Mouse (Mus musculus): ENCODE data around the gene Itgax. TPM values are rescaled to one million over a fixed set of nuclear protein-coding genes. Genes with fewer than 3 reads are reported as not detected.

Itgax gene
- polyA plus RNA-seq, 1 experiment from 2014 or later: not detected

GRCm38 (mm10) chr7:128169996-128170395 lies 40.6 kb downstream of the Itgax start:
- H3K27ac ChIP-seq (replicated peaks): no peak overlapping the region
- no peak overlapping the region for H3K9ac ChIP-seq
- no peaks in the 10 kb centered on the region for H3K9me3 ChIP-seq
- H3K4me3 ChIP-seq: no peak overlapping the region
- H3K4me2 ChIP-seq: no peak overlapping the region
- H3K27me3 ChIP-seq: no peaks in the 10 kb centered on the region
- 73% methylated on average over 3 of the region's 3 CpGs for WGBS
- ATAC-seq (ENCODE audit: low FRiP score, low read depth): no peak
- no peaks in the 10 kb centered on the region for H3K4me1 ChIP-seq (replicated peaks)
- no peaks in the 10 kb centered on the region for H3K36me3 ChIP-seq

GRCm38 (mm10) chr7:128178385-128178784 lies 49.0 kb downstream of the Itgax start:
- H3K4me3 ChIP-seq: no peak overlapping the region
- 69% methylated on average over 2 of the region's 2 CpGs for WGBS
- H3K4me1 ChIP-seq (replicated peaks): no peaks in the 10 kb centered on the region
- H3K4me2 ChIP-seq: no peak overlapping the region
- no peaks in the 10 kb centered on the region for H3K9me3 ChIP-seq
- ATAC-seq (ENCODE audit: low FRiP score, low read depth): no peak
- H3K27ac ChIP-seq (replicated peaks): no peak overlapping the region
- H3K27me3 ChIP-seq: no peaks in the 10 kb centered on the region
- no peak overlapping the region for H3K9ac ChIP-seq
- H3K36me3 ChIP-seq: no peaks in the 10 kb centered on the region

GRCm38 (mm10) chr7:128180126-128180525 lies 50.8 kb downstream of the Itgax start:
- Histone ChIP-seq H3K4me3 (no peak overlapping the region), H3K27me3 (no peaks in the 10 kb centered on the region), H3K36me3 (no peaks in the 10 kb centered on the region), H3K9ac (no peak overlapping the region), H3K4me2 (no peak overlapping the region), H3K4me1 (replicated peaks) (no peaks in the 10 kb centered on the region), H3K27ac (replicated peaks) (no peak overlapping the region), H3K9me3 (no peaks in the 10 kb centered on the region)
- WGBS: 81% methylated on average over 7 of the region's 7 CpGs
- no peak for ATAC-seq (ENCODE audit: low FRiP score, low read depth)

DNA sequence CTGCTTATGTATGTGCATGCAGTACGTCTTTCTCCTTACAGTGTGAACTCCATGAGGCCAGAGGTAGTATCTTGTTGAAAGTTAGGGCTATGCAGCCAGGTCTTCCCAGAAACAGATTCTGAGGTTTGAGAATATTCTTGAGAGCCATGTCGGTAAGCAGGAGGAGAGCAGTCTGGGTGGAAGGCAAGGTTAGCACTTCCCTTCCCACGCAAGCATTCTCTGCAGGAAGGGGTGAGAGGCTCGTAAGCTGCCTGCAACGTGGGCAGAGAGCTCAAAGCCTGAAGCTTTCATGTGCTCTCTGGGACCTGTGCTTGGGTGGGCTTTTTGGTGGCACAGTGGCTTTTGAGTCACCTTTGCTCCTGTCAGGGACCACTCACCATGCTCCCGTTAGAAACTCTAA lies 51.2 kb downstream of the Itgax start:
- no peak overlapping the region for H3K4me3 ChIP-seq
- ATAC-seq (ENCODE audit: low FRiP score, low read depth): no peak
- H3K27ac ChIP-seq (replicated peaks): no peak overlapping the region
- no peak overlapping the region for H3K9ac ChIP-seq
- no peaks in the 10 kb centered on the region for H3K27me3 ChIP-seq
- H3K4me2 ChIP-seq: no peak overlapping the region
- no peaks in the 10 kb centered on the region for H3K4me1 ChIP-seq (replicated peaks)
- H3K36me3 ChIP-seq: no peaks in the 10 kb centered on the region
- H3K9me3 ChIP-seq: no peaks in the 10 kb centered on the region
- 77% methylated on average over 6 of the region's 6 CpGs for WGBS

DNA sequence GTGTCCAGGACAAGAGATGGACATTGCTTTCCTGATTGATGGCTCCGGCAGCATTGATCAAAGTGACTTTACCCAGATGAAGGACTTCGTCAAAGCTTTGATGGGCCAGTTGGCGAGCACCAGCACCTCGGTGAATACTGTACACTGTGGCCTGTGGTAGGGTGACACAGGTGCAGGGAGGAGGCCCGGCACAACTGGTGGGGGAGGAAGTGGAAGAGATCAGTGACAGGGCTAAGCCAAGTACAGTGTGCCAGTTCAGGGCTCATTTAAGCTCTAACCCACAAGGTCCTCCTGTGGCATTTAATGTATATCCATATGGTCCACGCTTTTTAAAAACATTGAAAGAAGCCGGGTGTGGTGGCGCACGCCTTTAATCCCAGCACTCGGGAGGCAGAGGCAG lies 52.3 kb downstream of the Itgax start:
- Histone ChIP-seq H3K4me2 (no peak overlapping the region), H3K9ac (no peak overlapping the region), H3K4me3 (no peak overlapping the region), H3K27me3 (no peaks in the 10 kb centered on the region), H3K36me3 (no peaks in the 10 kb centered on the region), H3K27ac (replicated peaks) (no peak overlapping the region), H3K9me3 (no peaks in the 10 kb centered on the region), H3K4me1 (replicated peaks) (no peaks in the 10 kb centered on the region)
- no peak for ATAC-seq (ENCODE audit: low FRiP score, low read depth)
- 96% methylated on average over 10 of the region's 10 CpGs for WGBS

Other genes with a start within 250 kb of the Itgax start
- 1.2 and 1.5 TPM in 2 replicates for gene Prss53, start 238.6 kb upstream of the Itgax start, polyA plus RNA-seq (2015; fragmentation: Nextera tagmentation; extraction: Ambion mirVana)
- not detected in 2 replicates for gene Gm21974, start 234.1 kb upstream of the Itgax start, polyA plus RNA-seq (2015; fragmentation: Nextera tagmentation; extraction: Ambion mirVana)
- gene Vkorc1, start 233.9 kb upstream of the Itgax start, polyA plus RNA-seq (2015; fragmentation: Nextera tagmentation; extraction: Ambion mirVana): 69.6 and 71.5 TPM in 2 replicates
- 61.6 and 65.4 TPM in 2 replicates for gene Bckdk, start 225.5 kb upstream of the Itgax start, polyA plus RNA-seq (2015; fragmentation: Nextera tagmentation; extraction: Ambion mirVana)
- 47.3 and 47.7 TPM in 2 replicates for gene Kat8, start 217.0 kb upstream of the Itgax start, polyA plus RNA-seq (2015; fragmentation: Nextera tagmentation; extraction: Ambion mirVana)
- 0.54 TPM in 2 replicates for gene Prss8, start 199.4 kb upstream of the Itgax start, polyA plus RNA-seq (2015; fragmentation: Nextera tagmentation; extraction: Ambion mirVana)
- gene Prss36, start 182.8 kb upstream of the Itgax start, polyA plus RNA-seq (2015; fragmentation: Nextera tagmentation; extraction: Ambion mirVana): 12.6 and 14.8 TPM in 2 replicates
- 357 and 368 TPM in 2 replicates for gene Fus, start 162.1 kb upstream of the Itgax start, polyA plus RNA-seq (2015; fragmentation: Nextera tagmentation; extraction: Ambion mirVana)
- 6.7 and 10.3 TPM in 2 replicates for gene Pycard, start 135.7 kb upstream of the Itgax start, polyA plus RNA-seq (2015; fragmentation: Nextera tagmentation; extraction: Ambion mirVana)
- gene Trim72, start 125.6 kb upstream of the Itgax start, polyA plus RNA-seq (2015; fragmentation: Nextera tagmentation; extraction: Ambion mirVana): not detected in 2 replicates
- gene Itgam, start 66.9 kb upstream of the Itgax start, polyA plus RNA-seq (2015; fragmentation: Nextera tagmentation; extraction: Ambion mirVana): 1.1 and 1.2 TPM in 2 replicates
- not detected in 2 replicates for gene Gm49368, start 66.9 kb upstream of the Itgax start, polyA plus RNA-seq (2015; fragmentation: Nextera tagmentation; extraction: Ambion mirVana)
- gene Itgad, start 24.8 kb downstream of the Itgax start, polyA plus RNA-seq (2015; fragmentation: Nextera tagmentation; extraction: Ambion mirVana): not detected in 2 replicates
- 0.31 and 0.50 TPM in 2 replicates for gene Cox6a2, start 76.8 kb downstream of the Itgax start, polyA plus RNA-seq (2015; fragmentation: Nextera tagmentation; extraction: Ambion mirVana)
- gene Armc5, start 107.8 kb downstream of the Itgax start, polyA plus RNA-seq (2015; fragmentation: Nextera tagmentation; extraction: Ambion mirVana): 14.2 and 14.7 TPM in 2 replicates
- gene 9130023H24Rik, start 108.5 kb downstream of the Itgax start, polyA plus RNA-seq (2015; fragmentation: Nextera tagmentation; extraction: Ambion mirVana): 7.4 and 8.0 TPM in 2 replicates
- gene Tgfb1i1, start 117.3 kb downstream of the Itgax start, polyA plus RNA-seq (2015; fragmentation: Nextera tagmentation; extraction: Ambion mirVana): 27.8 and 28.2 TPM in 2 replicates
- gene Slc5a2, start 136.1 kb downstream of the Itgax start, polyA plus RNA-seq (2015; fragmentation: Nextera tagmentation; extraction: Ambion mirVana): 0.29 TPM in 1 of 2 replicates, not detected in the other
- 23.4 and 27.6 TPM in 2 replicates for gene BC017158, start 168.6 kb downstream of the Itgax start, polyA plus RNA-seq (2015; fragmentation: Nextera tagmentation; extraction: Ambion mirVana)